Mouse (Mus musculus) gonadal fat pad, adult 2 months (tissue): ENCODE results near the gene Olfr583. TPM values are rescaled to one million over a fixed set of nuclear protein-coding genes. Genes with fewer than 3 reads are reported as not detected.

Experiments used
- DNase-seq: peaks from one replicate; pipeline ENCODE4 v3.0.0-alpha.2; 2012; ENCODE audit warnings: low read depth
- polyA plus RNA-seq: library from polyadenylated mRNA; depleted of rRNA; stranded (reverse); fragments of >200 nt; gene quantifications from 2 replicates; pipeline ENCODE4 v1.2.3, GENCODE M21; 2012; rRNA removed

Gene Olfr583
- polyA plus RNA-seq = not detected in 2 replicates

GRCm38 (mm10) chr7:103051000-103051399 is at the start of gene Olfr583:
Gene Olfr583, plus strand, starts transcription at chr7:103051300.
- no peak for DNase-seq

DNA sequence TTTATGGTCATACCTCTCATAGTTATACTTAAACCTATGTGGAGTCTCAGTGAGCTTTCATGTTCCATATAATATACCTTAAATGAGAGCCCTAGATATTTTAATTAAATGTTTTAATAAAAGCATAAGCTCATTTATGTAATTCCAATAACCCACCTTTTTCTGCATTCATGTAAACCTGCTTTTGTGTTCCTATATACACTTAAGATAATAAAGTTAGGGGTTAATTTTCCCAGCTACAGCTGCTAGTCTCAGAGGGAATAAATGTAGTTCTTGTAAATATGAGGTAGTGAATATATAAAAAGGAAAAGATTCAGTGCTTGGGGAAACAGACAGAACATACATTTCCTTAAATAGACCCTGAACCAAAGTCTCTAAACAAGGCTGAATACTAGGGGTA is 13.4 kb upstream of the Olfr583 start, which contains the start of gene Olfr582:
Gene Olfr582, plus strand, starts transcription at position 301 of the 400 bp plus-strand sequence.
- no peak for DNase-seq

DNA sequence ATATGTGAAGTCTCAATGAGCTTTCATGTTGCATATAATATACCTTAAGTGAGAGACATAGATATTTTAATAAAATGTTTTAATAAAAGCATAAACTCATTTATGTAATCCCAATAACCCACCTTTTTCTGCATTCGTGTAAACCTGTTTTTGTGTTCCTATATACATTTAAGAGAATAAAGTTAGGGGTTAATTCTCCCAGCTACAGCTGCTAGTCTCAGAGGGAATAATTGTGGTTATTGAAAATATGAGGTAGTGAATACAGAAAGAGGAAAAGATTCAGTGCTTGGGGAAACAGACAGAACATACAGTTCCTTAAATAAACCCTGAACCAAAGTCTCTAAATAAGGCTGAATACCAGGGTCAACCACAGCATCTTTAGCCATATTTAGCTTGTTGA is 30.5 kb downstream of the Olfr583 start, which contains the start of gene Olfr584:
Gene Olfr584, plus strand, starts transcription at position 301 of the 400 bp plus-strand sequence.
- no peak for DNase-seq

DNA sequence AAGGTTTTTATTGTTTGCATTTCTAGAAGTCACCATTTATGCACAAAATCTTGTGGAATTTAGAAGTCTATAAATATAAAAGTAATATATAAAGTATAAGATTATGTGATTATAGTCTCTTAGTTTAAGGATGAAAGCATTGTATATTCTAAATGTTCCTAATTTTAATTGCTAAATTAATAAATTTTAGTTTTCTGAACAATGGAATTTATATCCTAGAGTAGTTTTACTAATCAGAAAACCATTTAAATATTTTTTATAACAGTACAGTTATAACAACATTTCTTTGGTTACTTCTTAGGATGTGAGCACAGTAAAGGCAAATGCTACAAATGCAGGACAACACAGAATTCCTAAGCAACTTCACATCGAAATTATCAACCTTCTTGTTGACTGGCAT is 46.3 kb downstream of the Olfr583 start, which contains the start of gene Olfr585:
Gene Olfr585, plus strand, starts transcription at position 301 of the 400 bp plus-strand sequence.
- no peak for DNase-seq

Other genes starting within 250 kb of the Olfr583 start
- gene Olfr564, start 247.8 kb upstream of the Olfr583 start, polyA plus RNA-seq = not detected in 2 replicates
- gene Olfr566, start 192.5 kb upstream of the Olfr583 start, polyA plus RNA-seq = not detected in 2 replicates
- gene Olfr568, start 174.2 kb upstream of the Olfr583 start, polyA plus RNA-seq = not detected in 2 replicates
- not detected in 2 replicates for gene Olfr569, start 160.4 kb upstream of the Olfr583 start, polyA plus RNA-seq
- not detected in 2 replicates for gene Olfr570, start 156.7 kb upstream of the Olfr583 start, polyA plus RNA-seq
- not detected in 2 replicates for gene Olfr571, start 133.8 kb upstream of the Olfr583 start, polyA plus RNA-seq
- not detected in 2 replicates for gene Olfr572, start 126.9 kb upstream of the Olfr583 start, polyA plus RNA-seq
- gene Olfr573-ps1, start 108.7 kb upstream of the Olfr583 start, polyA plus RNA-seq = not detected in 2 replicates
- gene Olfr574, start 102.8 kb upstream of the Olfr583 start, polyA plus RNA-seq = not detected in 2 replicates
- gene Olfr575, start 92.5 kb upstream of the Olfr583 start, polyA plus RNA-seq = not detected in 2 replicates
- gene Olfr576, start 88.6 kb upstream of the Olfr583 start, polyA plus RNA-seq = not detected in 2 replicates
- not detected in 2 replicates for gene Olfr577, start 75.4 kb upstream of the Olfr583 start, polyA plus RNA-seq
- not detected in 2 replicates for gene Olfr578, start 62.0 kb upstream of the Olfr583 start, polyA plus RNA-seq
- not detected in 2 replicates for gene Olfr582, start 13.3 kb upstream of the Olfr583 start, polyA plus RNA-seq
- gene Olfr584, start 30.6 kb downstream of the Olfr583 start, polyA plus RNA-seq = not detected in 2 replicates
- not detected in 2 replicates for gene Olfr585, start 46.4 kb downstream of the Olfr583 start, polyA plus RNA-seq
- not detected in 2 replicates for gene Olfr586, start 74.3 kb downstream of the Olfr583 start, polyA plus RNA-seq
- gene Olfr588-ps1, start 89.6 kb downstream of the Olfr583 start, polyA plus RNA-seq = not detected in 2 replicates
- gene Olfr589, start 105.1 kb downstream of the Olfr583 start, polyA plus RNA-seq = not detected in 2 replicates
- not detected in 2 replicates for gene Olfr591, start 127.0 kb downstream of the Olfr583 start, polyA plus RNA-seq
- not detected in 2 replicates for gene Olfr592, start 133.5 kb downstream of the Olfr583 start, polyA plus RNA-seq
- gene Olfr593, start 160.6 kb downstream of the Olfr583 start, polyA plus RNA-seq = not detected in 2 replicates
- not detected in 2 replicates for gene Olfr594, start 165.7 kb downstream of the Olfr583 start, polyA plus RNA-seq
- not detected in 2 replicates for gene Usp17ld, start 201.2 kb downstream of the Olfr583 start, polyA plus RNA-seq